Mouse (Mus musculus) heart, embryonic 11.5 days (tissue): Measurements from ENCODE around the gene Foxd2. TPM values are rescaled to one million over a fixed set of nuclear protein-coding genes. Genes with fewer than 3 reads are reported as not detected.

Source experiments
- ATAC-seq: fragments of 200-750 bp; cut with Nextera tagmentation; replicated peaks from 2 replicates; pipeline ENCODE4 v1.8.0; 2017; ENCODE audit warnings: moderate library complexity; ENCODE audit not compliant: insufficient number of reproducible peaks, low FRiP score, low TSS enrichment
- H3K27ac ChIP-seq: fragments of 300-500 bp; sonication (generic); 2 replicates; pipeline ENCODE4 v1.5.1; 2014; ENCODE audit warnings: mild to moderate bottlenecking, low read depth, low read length
- H3K27me3 ChIP-seq: fragments of 300-500 bp; sonication (generic); 2 replicates; pipeline ENCODE4 v1.6.1; 2014; ENCODE audit warnings: mild to moderate bottlenecking, low read length, mixed read lengths; ENCODE audit not compliant: control insufficient read depth, insufficient read depth
- H3K36me3 ChIP-seq: fragments of 300-500 bp; sonication (generic); 2 replicates; pipeline ENCODE4 v1.6.1; 2014; ENCODE audit warnings: mild to moderate bottlenecking, low read length, moderate library complexity, mixed read lengths; ENCODE audit not compliant: control insufficient read depth, insufficient read depth
- H3K4me1 ChIP-seq: fragments of 300-500 bp; sonication (generic); 2 replicates; pipeline ENCODE4 v1.6.1; 2014; ENCODE audit warnings: low read length; ENCODE audit not compliant: control insufficient read depth, insufficient read depth
- H3K4me2 ChIP-seq: fragments of 300-500 bp; sonication (generic); 2 replicates; pipeline ENCODE4 v1.6.1; 2014; ENCODE audit warnings: mild to moderate bottlenecking, moderate library complexity
- H3K4me3 ChIP-seq: fragments of 300-500 bp; sonication (generic); 2 replicates; pipeline ENCODE4 v1.5.1; 2014; ENCODE audit warnings: low read depth, low read length
- H3K9ac ChIP-seq: fragments of 300-500 bp; sonication (generic); 2 replicates; pipeline ENCODE4 v1.6.1; 2014; ENCODE audit warnings: mild to moderate bottlenecking, low read depth, low read length, moderate library complexity
- H3K9me3 ChIP-seq: fragments of 300-500 bp; sonication (generic); replicated peaks from 2 replicates; pipeline ENCODE4 v1.6.1; 2016; ENCODE audit warnings: low read length; ENCODE audit not compliant: control insufficient read depth
- WGBS: fragments of 180-500 bp; shearing (Covaris S2); extraction: QIAGEN DNeasy Blood & Tissue Kit; methylation state at CpG from one replicate; pipeline ENCODE4 v1.1.7; 2014; ENCODE audit not compliant: insufficient replicate concordance; 5-methylcytosine and 5-hydroxymethylcytosine counted together
- polyA plus RNA-seq: library from polyadenylated mRNA; unstranded; fragments of >200 nt; fragmentation: Nextera tagmentation; extraction: Ambion mirVana; gene quantifications from 2 replicates; pipeline ENCODE4 v1.2.1, GENCODE M21; 2014

The Foxd2 gene
- polyA plus RNA-seq, 1 experiment from 2014 or later, result 0.17 TPM

GRCm38 (mm10) chr4:114942583-114942982, 33.9 kb upstream of the Foxd2 start:
- ATAC-seq, result no peak
- Histone ChIP-seq H3K4me2 (no peak overlapping the region), H3K27ac (no peak overlapping the region), H3K4me1 (no peaks in the 10 kb centered on the region), H3K9ac (no peak overlapping the region), H3K27me3 (peaks cover 15% of the 10 kb centered on the region), H3K9me3 (no peaks in the 10 kb centered on the region), H3K36me3 (no peaks in the 10 kb centered on the region), H3K4me3 (no peak overlapping the region)
- 65% methylated on average over 8 of the region's 8 CpGs for WGBS

GRCm38 (mm10) chr4:114942112-114942511, 33.4 kb upstream of the Foxd2 start:
- no peaks in the 10 kb centered on the region for H3K4me1 ChIP-seq
- 64% methylated on average over 4 of the region's 4 CpGs for WGBS
- no peak overlapping the region for H3K4me2 ChIP-seq
- no peaks in the 10 kb centered on the region for H3K9me3 ChIP-seq
- H3K9ac ChIP-seq, result no peak overlapping the region
- no peaks in the 10 kb centered on the region for H3K36me3 ChIP-seq
- no peak for ATAC-seq
- peaks cover 17% of the 10 kb centered on the region for H3K27me3 ChIP-seq
- H3K4me3 ChIP-seq, result no peak overlapping the region
- no peak overlapping the region for H3K27ac ChIP-seq

GRCm38 (mm10) chr4:114941311-114941710, 32.6 kb upstream of the Foxd2 start:
- Histone ChIP-seq H3K36me3 (no peaks in the 10 kb centered on the region), H3K4me3 (no peak overlapping the region), H3K27ac (no peak overlapping the region), H3K9ac (no peak overlapping the region), H3K4me1 (no peaks in the 10 kb centered on the region), H3K4me2 (no peak overlapping the region), H3K9me3 (no peaks in the 10 kb centered on the region), H3K27me3 (peaks cover 11% of the 10 kb centered on the region)
- WGBS, result 81% methylated on average over 4 of the region's 4 CpGs
- no peak for ATAC-seq

- Histone ChIP-seq H3K4me2 (no peak overlapping the region), H3K4me1 (no peaks in the 10 kb centered on the region), H3K36me3 (no peaks in the 10 kb centered on the region), H3K9me3 (no peaks in the 10 kb centered on the region), H3K27ac (no peak overlapping the region), H3K4me3 (no peak overlapping the region), H3K27me3 (peaks cover 14% of the 10 kb centered on the region), H3K9ac (no peak overlapping the region)
- WGBS, result 40% methylated on average over 3 of the region's 3 CpGs
- no peak for ATAC-seq
These were observed 29.6 kb upstream of the Foxd2 start for GRCm38 (mm10) chr4:114938248-114938647.

- H3K9ac ChIP-seq, result no peak overlapping the region
- WGBS, result 50% methylated on average over 4 of the region's 4 CpGs
- H3K27ac ChIP-seq, result no peak overlapping the region
- no peak for ATAC-seq
- H3K4me3 ChIP-seq, result no peak overlapping the region
- H3K9me3 ChIP-seq, result no peaks in the 10 kb centered on the region
- no peaks in the 10 kb centered on the region for H3K4me1 ChIP-seq
- no peaks in the 10 kb centered on the region for H3K36me3 ChIP-seq
- H3K27me3 ChIP-seq, result peaks cover 14% of the 10 kb centered on the region
- H3K4me2 ChIP-seq, result no peak overlapping the region
These were observed 28.9 kb upstream of the Foxd2 start for GRCm38 (mm10) chr4:114937459-114938047.

GRCm38 (mm10) chr4:114934188-114934587, 25.5 kb upstream of the Foxd2 start:
- no peak overlapping the region for H3K4me3 ChIP-seq
- H3K27ac ChIP-seq, result no peak overlapping the region
- no peak for ATAC-seq
- peaks cover 28% of the 10 kb centered on the region for H3K27me3 ChIP-seq
- 81% methylated on average over 6 of the region's 6 CpGs for WGBS
- H3K36me3 ChIP-seq, result no peaks in the 10 kb centered on the region
- no peak overlapping the region for H3K9ac ChIP-seq
- no peaks in the 10 kb centered on the region for H3K9me3 ChIP-seq
- H3K4me2 ChIP-seq, result no peak overlapping the region
- H3K4me1 ChIP-seq, result no peaks in the 10 kb centered on the region

GRCm38 (mm10) chr4:114932747-114933146, 24.1 kb upstream of the Foxd2 start:
- peaks cover 43% of the 10 kb centered on the region for H3K27me3 ChIP-seq
- no peak overlapping the region for H3K4me2 ChIP-seq
- no peak overlapping the region for H3K27ac ChIP-seq
- no peaks in the 10 kb centered on the region for H3K36me3 ChIP-seq
- 86% methylated on average over 4 of the region's 4 CpGs for WGBS
- no peak overlapping the region for H3K4me3 ChIP-seq
- no peaks in the 10 kb centered on the region for H3K4me1 ChIP-seq
- no peaks in the 10 kb centered on the region for H3K9me3 ChIP-seq
- H3K9ac ChIP-seq, result no peak overlapping the region
- ATAC-seq, result no peak

DNA sequence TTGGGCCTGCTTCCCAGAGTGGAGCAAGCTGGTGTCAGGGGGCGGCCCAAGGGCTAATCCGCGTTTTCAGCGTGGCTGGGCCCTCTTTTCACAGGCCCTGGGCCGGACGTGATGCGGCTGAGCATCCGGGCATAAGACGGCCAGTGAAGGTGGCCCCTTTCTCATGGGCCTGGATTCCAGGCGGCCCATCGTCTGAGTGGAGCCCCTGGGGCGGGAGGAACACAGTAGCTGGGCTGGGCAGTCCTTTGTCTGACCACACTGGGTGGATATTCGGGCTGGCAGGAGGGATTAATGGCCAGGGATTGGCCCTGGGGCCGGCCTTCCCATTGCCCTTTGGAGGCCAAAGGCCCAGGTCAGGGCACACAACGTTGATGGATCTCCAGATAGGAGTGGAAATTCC, 20.5 kb upstream of the Foxd2 start:
- Histone ChIP-seq H3K4me1 (0 out of 2 replicates have a peak, but pooled peaks cover 2% of the 10 kb centered on the region), H3K9me3 (no peaks in the 10 kb centered on the region), H3K4me2 (no peak overlapping the region), H3K36me3 (no peaks in the 10 kb centered on the region), H3K27me3 (peaks cover 75% of the 10 kb centered on the region), H3K27ac (no peak overlapping the region), H3K9ac (no peak overlapping the region), H3K4me3 (no peak overlapping the region)
- no peak for ATAC-seq
- WGBS, result 39% methylated on average over 15 of the region's 15 CpGs

DNA sequence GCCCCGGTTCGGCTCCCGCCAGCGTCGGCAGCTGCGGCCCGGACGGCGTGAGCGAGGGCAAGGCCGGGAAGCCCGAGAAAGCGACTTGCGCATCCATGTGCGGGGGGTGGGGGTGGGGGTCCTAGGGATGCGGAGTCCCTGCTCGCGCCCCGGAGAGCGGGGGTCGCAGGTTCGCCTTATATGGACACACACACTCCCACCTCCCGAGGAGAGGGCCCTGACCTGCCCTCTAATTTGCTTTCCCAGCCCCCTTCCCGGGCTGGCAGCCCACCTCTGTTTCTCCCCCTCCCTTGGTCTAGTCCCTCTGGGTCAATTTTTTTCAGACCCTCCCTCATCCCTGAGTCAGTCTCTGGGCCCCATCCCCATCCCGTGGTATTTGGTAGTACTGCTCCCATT, 17.2 kb upstream of the Foxd2 start, which contains the start of gene Foxe3:
Foxe3 (minus strand) TSS at position 97 of the 396 bp plus-strand sequence.
- 2% methylated on average over 16 of the region's 25 CpGs for WGBS
- peak within 1 kb of the TSS; percentile 76 for H3K4me2 ChIP-seq
- H3K9me3 ChIP-seq, result no peaks in the 10 kb centered on the region
- ATAC-seq, result no peak
- H3K27me3 ChIP-seq, result peaks cover 82% of the 10 kb centered on the region
- H3K36me3 ChIP-seq, result no peaks in the 10 kb centered on the region
- H3K27ac ChIP-seq, result no peak within 1 kb of the TSS
- no peak within 1 kb of the TSS for H3K9ac ChIP-seq
- H3K4me3 ChIP-seq, result peak within 1 kb of the TSS; percentile 49
- 0 out of 2 replicates have a peak, but pooled peaks cover 2% of the 10 kb centered on the region for H3K4me1 ChIP-seq
